Mouse (Mus musculus) CD4-positive naive resting alpha-beta T cell, adult 57 days (primary cell): ENCODE measurements around the gene Hoxb8. TPM values are rescaled to one million over a fixed set of nuclear protein-coding genes. Genes with fewer than 3 reads are reported as not detected.

Source experiments
- total RNA-seq: library from RNA; stranded (reverse); gene quantifications from one replicate; pipeline ENCODE4 v1.2.4, GENCODE M21; 2023

The Hoxb8 gene
- total RNA-seq, result not detected

GRCm38 (mm10) chr11:96281855-96282570, at the start of gene Hoxb8:
Hoxb8 (plus strand) TSS chr11:96281905.

GRCm38 (mm10) chr11:96270996-96271540, 10.6 kb upstream of the Hoxb8 start, which contains the start of gene Hoxb9:
Hoxb9 (plus strand) TSS chr11:96271457.

GRCm38 (mm10) chr11:96285771-96286738, 4.3 kb downstream of the Hoxb8 start, which contains the start of gene Hoxb7:
Hoxb7 (plus strand) TSS chr11:96286623.

GRCm38 (mm10) chr11:96291681-96292564, 10.2 kb downstream of the Hoxb8 start, which contains the start of gene Hoxb6:
Hoxb6 (plus strand) TSS chr11:96292476.

GRCm38 (mm10) chr11:96303151-96304099, 21.7 kb downstream of the Hoxb8 start, which contains the start of gene Hoxb5:
Hoxb5 (plus strand) TSS chr11:96303336.

GRCm38 (mm10) chr11:96317608-96318367, 36.1 kb downstream of the Hoxb8 start, which contains the start of gene Hoxb4:
Hoxb4 (plus strand) TSS chr11:96318267.

GRCm38 (mm10) chr11:96323154-96323553, 41.4 kb downstream of the Hoxb8 start, which contains the start of gene Hoxb3:
Hoxb3 (plus strand) TSS chr11:96323326.

Other genes starting within 250 kb of the Hoxb8 start
- 46.4 TPM for gene Snf8, start 247.0 kb upstream of the Hoxb8 start, total RNA-seq
- gene Ube2z, start 216.5 kb upstream of the Hoxb8 start, total RNA-seq, result 43.2 TPM
- 110 TPM for gene Atp5g1, start 206.2 kb upstream of the Hoxb8 start, total RNA-seq
- gene Calcoco2, start 169.9 kb upstream of the Hoxb8 start, total RNA-seq, result not detected
- not detected for gene Ttll6, start 148.1 kb upstream of the Hoxb8 start, total RNA-seq
- gene Hoxb13, start 87.6 kb upstream of the Hoxb8 start, total RNA-seq, result not detected
- gene Hoxb9, start 10.4 kb upstream of the Hoxb8 start, total RNA-seq, result not detected
- gene Hoxb7, start 4.7 kb downstream of the Hoxb8 start, total RNA-seq, result not detected
- not detected for gene Hoxb6, start 10.6 kb downstream of the Hoxb8 start, total RNA-seq
- gene Hoxb5, start 21.4 kb downstream of the Hoxb8 start, total RNA-seq, result not detected
- 0.59 TPM for gene Hoxb4, start 36.4 kb downstream of the Hoxb8 start, total RNA-seq
- not detected for gene Hoxb3, start 41.4 kb downstream of the Hoxb8 start, total RNA-seq
- not detected for gene Hoxb2, start 68.6 kb downstream of the Hoxb8 start, total RNA-seq
- not detected for gene Hoxb1, start 83.8 kb downstream of the Hoxb8 start, total RNA-seq
- gene Skap1, start 182.7 kb downstream of the Hoxb8 start, total RNA-seq, result 449 TPM